ENCODE assay signal across 8 mouse cellular contexts in the genomic region with DNA sequence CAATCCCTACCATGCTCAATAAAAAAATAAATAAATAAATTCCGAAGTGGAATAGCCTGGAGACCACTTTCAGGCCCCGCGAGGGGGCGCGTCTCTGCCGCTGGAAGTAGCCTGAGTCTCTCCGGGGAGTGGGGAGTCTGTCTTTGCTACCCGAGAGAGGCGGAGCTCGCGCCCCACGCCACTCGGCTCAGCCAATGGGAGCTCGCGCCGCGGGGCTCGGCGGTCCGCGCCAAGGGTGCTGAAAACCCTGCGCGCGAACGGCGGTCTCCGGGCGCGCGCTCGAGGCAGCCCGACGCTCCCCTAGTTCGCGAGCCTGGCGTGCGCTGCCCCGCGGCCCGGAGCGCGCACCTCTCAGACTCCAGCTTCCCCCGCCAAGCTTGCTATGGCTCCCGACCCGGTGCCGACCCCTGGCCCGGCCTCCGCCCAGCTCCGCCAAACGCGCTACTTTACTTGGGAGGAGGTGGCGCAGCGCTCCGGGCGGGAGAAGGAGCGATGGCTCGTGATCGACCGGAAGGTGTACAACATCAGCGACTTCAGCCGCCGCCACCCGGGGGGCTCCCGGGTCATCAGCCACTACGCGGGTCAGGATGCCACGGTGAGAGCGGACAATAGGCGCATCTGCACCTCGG. TPM values are rescaled to one million over a fixed set of nuclear protein-coding genes. Genes with fewer than 3 reads are reported as not detected.
DNase-seq lines count a peak whose midpoint lies in the region; ATAC-seq lines count a peak whose summit lies in the region.

Gene Fads1 (plus strand): TSS at position 219 of the 629 bp plus-strand sequence.

- peaks cover 31% of the 10 kb centered on the region for H3K4me1 ChIP-seq in hindbrain, embryonic 16.5 days (ENCODE audit: control insufficient read depth, insufficient read depth, low read depth, low read length)

- ATAC-seq in hindbrain, embryonic 16.5 days, result peak; percentile 96

- no peaks in the 10 kb centered on the region for H3K9me3 ChIP-seq in hindbrain, embryonic 16.5 days (ENCODE audit: control insufficient read depth, low read length)

- peak within 1 kb of the TSS; percentile 97 for H3K27ac ChIP-seq in hindbrain, embryonic 16.5 days (ENCODE audit: low read depth, low read length)
- H3K27ac ChIP-seq in macrophage, result peak within 1 kb of the TSS; percentile 83

- DNase-seq in T-cell, adult 2 months (ENCODE audit: low spot score), result peak; percentile 84
- DNase-seq in cerebellum, postnatal 36 days, result peak; percentile 88 to 92
- peak; percentile 88 for DNase-seq in gastrocnemius, adult 18-20 months (ENCODE audit: low spot score)
- peak; percentile 90 to 97 for DNase-seq in left cerebral cortex, adult 18-20 months (ENCODE audit: low spot score in 2 of 2)
- peak; percentile 94 to 95 for DNase-seq in right cerebral cortex, adult 2 months (ENCODE audit: low spot score in 2 of 2)
- peak; percentile 92 for DNase-seq in urinary bladder, postnatal 14 days (ENCODE audit: low spot score)

- WGBS in hindbrain, embryonic 16.5 days, result under 1% methylated on average over 69 of the region's 70 CpGs
- WGBS in macrophage (ENCODE audit: missing documents), result under 1% methylated on average over 70 of the region's 70 CpGs

- H3K79me2 ChIP-seq in macrophage (ENCODE audit: inconsistent target), result peaks cover 43% of the 10 kb centered on the region

- peak within 1 kb of the TSS; percentile 86 for H3K4me3 ChIP-seq in hindbrain, embryonic 16.5 days (ENCODE audit: low read length)
- peak within 1 kb of the TSS; percentile 91 for H3K4me3 ChIP-seq in macrophage (ENCODE audit: inconsistent target)

- H3K4me2 ChIP-seq in hindbrain, embryonic 16.5 days (ENCODE audit: low read length), result peak within 1 kb of the TSS; percentile 73

- peaks cover 10% of the 10 kb centered on the region for H3K36me3 ChIP-seq in hindbrain, embryonic 16.5 days (ENCODE audit: control insufficient read depth, insufficient read depth, low read length)
- H3K36me3 ChIP-seq in macrophage (ENCODE audit: inconsistent target), result peaks cover 23% of the 10 kb centered on the region; the same call in 1 of the 2 replicates

- H3K9ac ChIP-seq in hindbrain, embryonic 16.5 days (ENCODE audit: low read depth, low read length), result peak within 1 kb of the TSS; percentile 95

- H3K27me3 ChIP-seq in hindbrain, embryonic 16.5 days (replicated peaks; ENCODE audit: control insufficient read depth, insufficient read depth, low read length), result no peaks in the 10 kb centered on the region

RNA-seq across cellular contexts. Expression of gene Fads1, which starts in this region (rescaled TPM):
- total RNA-seq in gastrocnemius, adult 18-20 months (2021), result 1 to 10 TPM; 4.1 to 6.2 TPM
- polyA plus RNA-seq in hindbrain, embryonic 16.5 days (2015; fragmentation: Nextera tagmentation; extraction: Ambion mirVana), result 169 and 177 TPM in 2 replicates
- total RNA-seq in left cerebral cortex, adult 18-20 months (2021), result 100 to 1,000 TPM; 171 to 184 TPM
- 10 to 100 TPM in 17 of 26 experiments, 1 to 10 TPM in 9; 1.8 to 88.5 (median 20.6) TPM for total RNA-seq in macrophage (2018; cell fraction: chromatin; rRNA removed)
- total RNA-seq in macrophage (2018; cell fraction: cytosol; rRNA removed), result 100 to 1,000 TPM in 19 of 26 experiments, 10 to 100 TPM in 7; 60.5 to 162 (median 111) TPM
- total RNA-seq in macrophage (2018; cell fraction: nucleus; rRNA removed), result 100 to 1,000 TPM in 6 of 26 experiments, 10 to 100 TPM in 19, 1 to 10 TPM in 1; 7.6 to 131 (median 53.2) TPM
- 63.4 to 93.5 TPM (median 74.9 TPM) in 3 replicates for polyA plus RNA-seq in macrophage (2018)

Comparison
In these comparisons a context has a peak if more than half of its experiments do, and no peak if none do; other contexts are left out.
1. Peak in every context shown above with its lines: DNase-seq, ATAC-seq, H3K4me3 ChIP-seq and H3K27ac ChIP-seq.
2. RNA of gene Fads1 (total RNA-seq): 171 to 184 TPM in left cerebral cortex, adult 18-20 months; 4.1 to 6.2 TPM in gastrocnemius, adult 18-20 months; every median in the first group is over 10 times any median in the second.